Mouse (Mus musculus): ENCODE measurements at regions not wholly inside any gene's neighbourhood (a gene's known extent, or its start where the extent isn't known, plus 50 kb on each side); places are given as distances from the start of the nearest gene placed in this dataset.

- no peak for DNase-seq (ENCODE audit: low spot score in 2 of 2)
Observed at GRCm38 (mm10) chr7:76142455-76142854, 87.2 kb upstream of the Agbl1 start.

GRCm38 (mm10) chr7:76146385-76146784 lies 83.3 kb upstream of the Agbl1 start:
- no peak for DNase-seq (ENCODE audit: low spot score in 2 of 2)

GRCm38 (mm10) chr7:76156869-76157268 lies 72.8 kb upstream of the Agbl1 start:
- peak in 1 of 2 experiments; percentile 2 for DNase-seq (ENCODE audit: low spot score in 2 of 2)

GRCm38 (mm10) chr7:76164191-76164590 lies 65.5 kb upstream of the Agbl1 start:
- no peak for DNase-seq (ENCODE audit: low spot score in 2 of 2)

- no peak for DNase-seq (ENCODE audit: low spot score in 2 of 2)
Observed at GRCm38 (mm10) chr7:76164735-76165630, 64.7 kb upstream of the Agbl1 start.

- no peak for DNase-seq (ENCODE audit: low spot score in 2 of 2)
Observed at GRCm38 (mm10) chr7:76170481-76170880, 59.2 kb upstream of the Agbl1 start.

- no peak for DNase-seq (ENCODE audit: low spot score in 2 of 2)
Observed at GRCm38 (mm10) chr7:76176235-76176634, 53.5 kb upstream of the Agbl1 start.

- DNase-seq (ENCODE audit: low spot score in 2 of 2) = no peak
Observed at GRCm38 (mm10) chr7:76177420-76177819, 52.3 kb upstream of the Agbl1 start.

All from right cerebral cortex, postnatal 36 days (tissue).